Mouse (Mus musculus): ENCODE measurements around the gene Olfr1346. TPM values are rescaled to one million over a fixed set of nuclear protein-coding genes. Genes with fewer than 3 reads are reported as not detected.
"Not testable (repeated sequence)": the region's sequence is repeated elsewhere in the genome, so short reads cannot be mapped to it uniquely, and the experiment has no call there.

The Olfr1346 gene
- not detected in 2 replicates for total RNA-seq (2015; ENCODE audit: low replicate concordance)
- not detected in 2 replicates for total RNA-seq (2017; ENCODE audit: low replicate concordance)

DNA sequence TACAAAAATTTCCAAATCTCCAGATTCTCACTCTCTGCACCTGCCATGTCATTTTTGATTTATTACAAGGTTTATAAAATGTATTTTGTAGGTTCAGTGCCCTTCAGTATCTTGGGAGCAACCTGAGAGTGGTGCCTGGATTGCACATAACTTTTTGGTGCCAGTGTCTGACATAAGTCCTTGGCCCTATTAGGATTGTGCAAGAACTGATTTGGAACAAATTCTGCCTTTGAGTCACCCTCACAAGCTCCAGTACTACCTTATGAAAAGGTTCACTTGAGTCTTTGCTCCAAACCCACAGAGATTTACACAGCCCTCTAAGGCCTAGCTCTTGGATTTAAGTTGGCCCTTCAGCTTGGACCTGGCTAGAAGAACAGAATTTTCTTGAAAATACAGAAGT, at the start of gene Olfr1346:
TSS of gene Olfr1346 (plus strand) at position 151 of the 400 bp plus-strand sequence.
- ATAC-seq (replicated peaks; ENCODE audit: low FRiP score, poor library complexity, severe bottlenecking): no peak

DNA sequence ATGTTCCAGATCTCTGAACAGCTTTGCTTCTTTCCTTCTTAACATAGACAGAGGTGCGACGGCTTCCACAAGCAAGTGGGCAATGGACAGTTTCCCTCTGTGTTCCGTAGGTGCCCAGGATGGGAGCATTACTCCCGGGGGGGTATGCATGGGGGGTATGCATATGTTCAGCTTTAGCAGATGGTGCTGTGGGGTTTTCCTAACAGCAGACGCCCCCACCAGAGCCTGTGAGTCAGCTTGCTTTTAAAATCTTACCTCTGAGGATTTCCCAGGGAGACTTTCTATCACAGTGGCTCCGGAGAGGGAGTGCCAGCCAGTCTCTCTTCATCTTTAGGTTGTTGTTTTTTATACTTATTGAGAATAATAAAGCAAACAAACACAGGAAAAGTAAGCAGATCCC, 47.0 kb upstream of the Olfr1346 start:
- no peak for ATAC-seq (replicated peaks; ENCODE audit: low FRiP score, poor library complexity, severe bottlenecking)

GRCm38 (mm10) chr7:6429381-6429780, 37.5 kb upstream of the Olfr1346 start:
- no peak for ATAC-seq (replicated peaks; ENCODE audit: low FRiP score, poor library complexity, severe bottlenecking)

DNA sequence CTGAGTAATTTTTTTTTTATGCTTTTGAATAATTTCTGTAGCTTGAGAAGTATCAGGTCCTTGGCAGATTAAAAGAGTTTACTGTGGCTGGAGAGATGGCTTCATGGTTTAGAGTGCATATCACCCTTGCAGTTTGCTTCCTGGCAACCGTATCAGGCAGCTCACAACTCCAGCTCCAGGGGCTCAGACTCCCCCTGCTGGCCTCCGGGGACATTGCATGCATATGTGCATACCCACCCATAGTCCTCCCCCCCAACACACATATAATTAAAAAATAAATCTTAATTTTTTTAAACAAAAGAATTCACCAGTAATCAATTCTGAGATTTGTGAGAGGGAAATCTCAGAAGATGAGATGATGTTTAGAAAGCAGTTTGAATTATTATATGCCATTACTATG, 36.6 kb upstream of the Olfr1346 start:
- ATAC-seq (replicated peaks; ENCODE audit: low FRiP score, poor library complexity, severe bottlenecking): no peak

GRCm38 (mm10) chr7:6438388-6438787, 28.5 kb upstream of the Olfr1346 start, which contains the start of gene Olfr1344:
Gene Olfr1344 (plus strand): TSS chr7:6438688.
- no peak for ATAC-seq (replicated peaks; ENCODE audit: low FRiP score, poor library complexity, severe bottlenecking)

- no peak for ATAC-seq (replicated peaks; ENCODE audit: low FRiP score, poor library complexity, severe bottlenecking)
Observed at GRCm38 (mm10) chr7:6441173-6441572, 25.7 kb upstream of the Olfr1346 start.

DNA sequence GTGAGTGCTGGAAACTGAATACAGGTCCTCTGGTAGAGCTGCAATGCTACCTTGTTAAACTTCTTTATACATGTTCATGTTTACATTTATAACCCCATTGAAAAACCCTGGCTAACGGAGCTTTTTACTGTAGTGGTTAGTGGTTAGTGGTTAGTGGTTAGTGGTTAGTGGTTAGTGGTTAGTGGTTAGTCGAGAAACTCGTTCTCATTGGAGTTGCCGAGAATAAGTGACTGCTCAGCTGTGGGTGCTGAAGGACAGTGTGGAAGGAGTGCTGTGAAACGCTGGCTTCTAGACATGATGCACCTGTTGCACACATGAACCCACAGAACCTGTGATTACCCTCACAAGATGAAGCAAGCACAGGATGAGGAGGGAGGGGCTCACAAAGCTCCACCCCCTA, 19.1 kb upstream of the Olfr1346 start:
- no peak for ATAC-seq (replicated peaks; ENCODE audit: low FRiP score, poor library complexity, severe bottlenecking)

- no peak for ATAC-seq (replicated peaks; ENCODE audit: low FRiP score, poor library complexity, severe bottlenecking)
Observed at GRCm38 (mm10) chr7:6455868-6456267, 11.0 kb upstream of the Olfr1346 start, which contains the start of gene Olfr1336. Gene Olfr1336 (plus strand): TSS chr7:6456168.

- no peak for ATAC-seq (replicated peaks; ENCODE audit: low FRiP score, poor library complexity, severe bottlenecking)
Observed at GRCm38 (mm10) chr7:6456399-6456798, 10.5 kb upstream of the Olfr1346 start.

DNA sequence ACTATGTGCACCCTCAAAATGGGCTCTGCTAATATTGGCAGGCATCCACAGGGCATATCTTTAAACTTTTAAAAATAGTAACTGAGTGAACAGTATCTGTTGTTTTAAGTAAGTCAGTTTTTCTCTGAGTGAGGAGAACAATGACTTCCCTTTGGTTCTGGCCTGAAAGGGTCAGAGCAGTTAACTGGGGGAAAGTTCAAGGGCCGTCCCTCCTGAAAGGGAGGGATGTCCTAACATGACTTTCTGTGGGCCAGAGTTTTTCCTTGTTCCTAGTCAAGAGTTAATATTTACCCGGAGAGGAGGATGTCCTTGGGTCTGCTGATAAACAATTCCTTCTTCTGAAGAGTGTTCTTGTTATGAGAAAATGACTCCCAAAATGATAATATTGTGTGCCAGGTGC, 10.7 kb downstream of the Olfr1346 start:
- ATAC-seq (replicated peaks; ENCODE audit: low FRiP score, poor library complexity, severe bottlenecking): not testable (repeated sequence)

- no peak for ATAC-seq (replicated peaks; ENCODE audit: low FRiP score, poor library complexity, severe bottlenecking)
Observed at GRCm38 (mm10) chr7:6486841-6487240, 19.9 kb downstream of the Olfr1346 start, which contains the start of gene Olfr5. Gene Olfr5 (minus strand): TSS chr7:6486941.

DNA sequence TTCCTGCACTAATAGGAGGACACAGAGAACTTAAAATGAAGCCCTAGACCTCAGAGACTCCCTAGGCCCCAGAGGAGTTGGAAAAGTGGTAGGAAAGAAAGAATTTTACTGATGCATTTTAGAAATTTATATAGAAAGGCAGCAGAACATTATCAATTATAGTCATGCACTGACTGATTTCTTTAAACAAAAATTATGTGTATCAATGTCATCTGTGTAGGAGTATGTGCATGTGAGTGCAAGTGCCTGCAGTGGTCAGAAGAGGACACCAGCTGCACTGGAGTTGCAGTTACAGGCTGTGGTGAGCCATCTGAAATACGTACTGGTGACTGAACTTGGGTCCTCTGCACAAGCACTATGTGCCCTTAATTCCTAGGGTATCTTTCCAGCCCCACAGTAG, 32.8 kb downstream of the Olfr1346 start, which contains the start of gene Olfr1347:
TSS of gene Olfr1347 (minus strand) at position 101 of the 400 bp plus-strand sequence.
- no peak for ATAC-seq (replicated peaks; ENCODE audit: low FRiP score, poor library complexity, severe bottlenecking)

- ATAC-seq (replicated peaks; ENCODE audit: low FRiP score, poor library complexity, severe bottlenecking): no peak
Observed at GRCm38 (mm10) chr7:6508648-6509047, 41.7 kb downstream of the Olfr1346 start, which contains the start of gene Olfr1348. Gene Olfr1348 (minus strand): TSS chr7:6508748.

- no peak for ATAC-seq (replicated peaks; ENCODE audit: low FRiP score, poor library complexity, severe bottlenecking)
Observed at GRCm38 (mm10) chr7:6521666-6522065, 54.8 kb downstream of the Olfr1346 start.

DNA sequence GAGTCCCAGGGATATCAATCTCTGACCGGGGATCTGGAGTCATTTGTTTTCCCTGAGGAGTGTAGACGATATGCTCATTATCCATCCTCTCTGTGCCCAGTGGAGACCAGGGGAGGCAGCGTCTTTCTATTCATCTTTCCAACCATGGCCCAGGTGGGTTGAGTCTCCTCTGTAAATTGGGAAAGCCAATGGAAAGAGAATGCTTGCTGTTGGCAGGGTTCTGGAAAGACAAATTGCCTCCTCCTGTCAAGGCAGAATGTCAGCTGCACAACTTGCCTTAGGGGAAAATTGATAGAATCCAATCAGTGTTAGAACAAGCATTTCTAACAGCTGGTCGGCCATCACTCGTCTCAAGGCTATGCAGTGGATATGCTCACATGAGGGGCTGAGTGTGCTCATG, 55.9 kb downstream of the Olfr1346 start, which contains the start of gene Olfr1349:
TSS of gene Olfr1349 (minus strand) at position 101 of the 400 bp plus-strand sequence.
- ATAC-seq (replicated peaks; ENCODE audit: low FRiP score, poor library complexity, severe bottlenecking): no peak

DNA sequence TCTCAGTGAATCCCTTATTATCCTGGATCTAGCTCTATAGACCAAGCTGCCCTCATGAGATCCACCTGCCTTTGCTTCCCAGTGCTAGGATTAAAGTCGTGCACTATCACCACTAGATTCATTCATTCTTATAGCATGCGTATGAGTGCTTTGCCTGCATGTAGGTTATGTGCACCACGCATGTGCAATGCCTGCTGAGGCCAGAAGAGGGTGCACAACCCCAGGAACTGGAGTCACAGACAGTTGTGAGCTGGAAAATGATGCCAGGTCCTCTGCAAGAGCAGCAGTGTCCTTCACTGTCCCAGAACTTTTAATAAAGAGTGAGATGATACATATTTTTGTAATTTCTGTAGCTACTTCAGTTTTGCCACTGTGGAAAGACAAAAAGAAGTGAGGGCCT, 58.1 kb downstream of the Olfr1346 start:
- no peak for ATAC-seq (replicated peaks; ENCODE audit: low FRiP score, poor library complexity, severe bottlenecking)

- no peak for ATAC-seq (replicated peaks; ENCODE audit: low FRiP score, poor library complexity, severe bottlenecking)
Observed at GRCm38 (mm10) chr7:6526141-6526540, 59.2 kb downstream of the Olfr1346 start.

Other genes with a start within 250 kb of the Olfr1346 start
- gene Zscan5b, start 244.8 kb upstream of the Olfr1346 start, total RNA-seq (2015; ENCODE audit: low replicate concordance): not detected in 2 replicates
- gene Zscan5b, start 244.8 kb upstream of the Olfr1346 start, total RNA-seq (2017; ENCODE audit: low replicate concordance): not detected in 2 replicates
- not detected in 2 replicates for gene Epp13, start 214.4 kb upstream of the Olfr1346 start, total RNA-seq (2015; ENCODE audit: low replicate concordance)
- gene Epp13, start 214.4 kb upstream of the Olfr1346 start, total RNA-seq (2017; ENCODE audit: low replicate concordance): not detected in 2 replicates
- gene Zfp667, start 180.5 kb upstream of the Olfr1346 start, total RNA-seq (2015; ENCODE audit: low replicate concordance): not detected in 2 replicates
- gene Zfp667, start 180.5 kb upstream of the Olfr1346 start, total RNA-seq (2017; ENCODE audit: low replicate concordance): not detected in 2 replicates
- not detected in 2 replicates for gene Zfp583, start 135.8 kb upstream of the Olfr1346 start, total RNA-seq (2015; ENCODE audit: low replicate concordance)
- gene Zfp583, start 135.8 kb upstream of the Olfr1346 start, total RNA-seq (2017; ENCODE audit: low replicate concordance): 1.2 TPM in 1 of 2 replicates, not detected in the other
- not detected in 2 replicates for gene Gm3854, start 123.3 kb upstream of the Olfr1346 start, total RNA-seq (2015; ENCODE audit: low replicate concordance)
- gene Gm3854, start 123.3 kb upstream of the Olfr1346 start, total RNA-seq (2017; ENCODE audit: low replicate concordance): not detected in 2 replicates
- gene Zfp78, start 103.8 kb upstream of the Olfr1346 start, total RNA-seq (2015; ENCODE audit: low replicate concordance): 1.7 TPM in 1 of 2 replicates, not detected in the other
- 1.2 TPM in 1 of 2 replicates, not detected in the other for gene Zfp78, start 103.8 kb upstream of the Olfr1346 start, total RNA-seq (2017; ENCODE audit: low replicate concordance)
- not detected in 2 replicates for gene Zfp28, start 83.8 kb upstream of the Olfr1346 start, total RNA-seq (2015; ENCODE audit: low replicate concordance)
- gene Zfp28, start 83.8 kb upstream of the Olfr1346 start, total RNA-seq (2017; ENCODE audit: low replicate concordance): 0.51 TPM in 1 of 2 replicates, not detected in the other
- not detected in 2 replicates for gene Smim17, start 68.4 kb upstream of the Olfr1346 start, total RNA-seq (2015; ENCODE audit: low replicate concordance)
- not detected in 2 replicates for gene Smim17, start 68.4 kb upstream of the Olfr1346 start, total RNA-seq (2017; ENCODE audit: low replicate concordance)
- gene Gm20715, start 56.8 kb upstream of the Olfr1346 start, total RNA-seq (2015; ENCODE audit: low replicate concordance): not detected in 2 replicates
- not detected in 2 replicates for gene Gm20715, start 56.8 kb upstream of the Olfr1346 start, total RNA-seq (2017; ENCODE audit: low replicate concordance)
- gene Olfr1344, start 28.4 kb upstream of the Olfr1346 start, total RNA-seq (2015; ENCODE audit: low replicate concordance): not detected in 2 replicates
- not detected in 2 replicates for gene Olfr1344, start 28.4 kb upstream of the Olfr1346 start, total RNA-seq (2017; ENCODE audit: low replicate concordance)
- not detected in 2 replicates for gene Olfr1336, start 10.9 kb upstream of the Olfr1346 start, total RNA-seq (2015; ENCODE audit: low replicate concordance)
- gene Olfr1336, start 10.9 kb upstream of the Olfr1346 start, total RNA-seq (2017; ENCODE audit: low replicate concordance): not detected in 2 replicates
- not detected in 2 replicates for gene Olfr5, start 19.8 kb downstream of the Olfr1346 start, total RNA-seq (2015; ENCODE audit: low replicate concordance)
- gene Olfr5, start 19.8 kb downstream of the Olfr1346 start, total RNA-seq (2017; ENCODE audit: low replicate concordance): not detected in 2 replicates
- gene Olfr1347, start 32.7 kb downstream of the Olfr1346 start, total RNA-seq (2015; ENCODE audit: low replicate concordance): not detected in 2 replicates
- not detected in 2 replicates for gene Olfr1347, start 32.7 kb downstream of the Olfr1346 start, total RNA-seq (2017; ENCODE audit: low replicate concordance)
- not detected in 2 replicates for gene Olfr1348, start 41.6 kb downstream of the Olfr1346 start, total RNA-seq (2015; ENCODE audit: low replicate concordance)
- not detected in 2 replicates for gene Olfr1348, start 41.6 kb downstream of the Olfr1346 start, total RNA-seq (2017; ENCODE audit: low replicate concordance)
- gene Olfr1349, start 55.8 kb downstream of the Olfr1346 start, total RNA-seq (2015; ENCODE audit: low replicate concordance): not detected in 2 replicates
- gene Olfr1349, start 55.8 kb downstream of the Olfr1346 start, total RNA-seq (2017; ENCODE audit: low replicate concordance): not detected in 2 replicates
- not detected in 2 replicates for gene Olfr1350, start 97.7 kb downstream of the Olfr1346 start, total RNA-seq (2015; ENCODE audit: low replicate concordance)
- not detected in 2 replicates for gene Olfr1350, start 97.7 kb downstream of the Olfr1346 start, total RNA-seq (2017; ENCODE audit: low replicate concordance)
- gene Zim1, start 229.3 kb downstream of the Olfr1346 start, total RNA-seq (2015; ENCODE audit: low replicate concordance): not detected in 2 replicates
- gene Zim1, start 229.3 kb downstream of the Olfr1346 start, total RNA-seq (2017; ENCODE audit: low replicate concordance): not detected in 2 replicates

Measured in erythroid progenitor cell, adult 5-6 weeks (primary cell).